Mouse (Mus musculus): ENCODE measurements around the gene Fmo1. TPM values are rescaled to one million over a fixed set of nuclear protein-coding genes. Genes with fewer than 3 reads are reported as not detected.

The Fmo1 gene
- polyA plus RNA-seq, 1 experiment from 2014 or later = 8.2 TPM

GRCm38 (mm10) chr1:162879595-162880369 lies 13.4 kb upstream of the Fmo1 start:
- 59% methylated on average over 11 of the region's 11 CpGs for WGBS
- H3K36me3 ChIP-seq (replicated peaks) = no peaks in the 10 kb centered on the region
- no peaks in the 10 kb centered on the region for H3K27me3 ChIP-seq (ENCODE audit: poor library complexity, severe bottlenecking)

GRCm38 (mm10) chr1:162875091-162875490 lies 8.7 kb upstream of the Fmo1 start:
- H3K27me3 ChIP-seq (ENCODE audit: poor library complexity, severe bottlenecking) = no peaks in the 10 kb centered on the region
- H3K4me3 ChIP-seq = no peak overlapping the region
- no peaks in the 10 kb centered on the region for H3K36me3 ChIP-seq (replicated peaks)
- no peak for DNase-seq (ENCODE audit: extremely low spot score, low spot score)
- no peaks in the 10 kb centered on the region for H3K9me3 ChIP-seq
- H3K27ac ChIP-seq = peak overlapping the region; percentile 63; the same call in 1 of the 2 replicates
- WGBS = 68% methylated on average over 3 of the region's 3 CpGs
- H3K4me1 ChIP-seq = peaks cover 13% of the 10 kb centered on the region; the same call in 1 of the 2 replicates

More at GRCm38 (mm10) chr1:162879595-162880369, 13.4 kb upstream of the Fmo1 start:
- H3K9me3 ChIP-seq = no peaks in the 10 kb centered on the region
- H3K27ac ChIP-seq = no peak overlapping the region
- no peaks in the 10 kb centered on the region; the same call in 1 of the 2 replicates for H3K4me1 ChIP-seq
- no peak for DNase-seq (ENCODE audit: extremely low spot score, low spot score)
- H3K4me3 ChIP-seq = no peak overlapping the region

GRCm38 (mm10) chr1:162871701-162872311 lies 5.4 kb upstream of the Fmo1 start:
- 62% methylated on average over 9 of the region's 9 CpGs for WGBS
- Histone ChIP-seq H3K9me3 (no peaks in the 10 kb centered on the region), H3K36me3 (replicated peaks) (no peaks in the 10 kb centered on the region), H3K4me3 (no peak overlapping the region), H3K27ac (peak overlapping the region; percentile 75), H3K4me1 (peaks cover 13% of the 10 kb centered on the region; the same call in 1 of the 2 replicates), H3K27me3 (ENCODE audit: poor library complexity, severe bottlenecking) (no peaks in the 10 kb centered on the region)
- no peak for DNase-seq (ENCODE audit: extremely low spot score, low spot score)

GRCm38 (mm10) chr1:162870978-162871377 lies 4.6 kb upstream of the Fmo1 start:
- H3K27ac ChIP-seq = peak overlapping the region; percentile 75; the same call in 1 of the 2 replicates
- no peaks in the 10 kb centered on the region for H3K27me3 ChIP-seq (ENCODE audit: poor library complexity, severe bottlenecking)
- H3K4me1 ChIP-seq = peaks cover 13% of the 10 kb centered on the region; the same call in 1 of the 2 replicates
- no peak for DNase-seq (ENCODE audit: extremely low spot score, low spot score)
- no peaks in the 10 kb centered on the region for H3K9me3 ChIP-seq
- H3K36me3 ChIP-seq (replicated peaks) = no peaks in the 10 kb centered on the region
- WGBS = 84% methylated on average over 7 of the region's 7 CpGs
- no peak overlapping the region for H3K4me3 ChIP-seq

GRCm38 (mm10) chr1:162867396-162867795 lies 986 bp upstream of the Fmo1 start:
- no peak overlapping the region for H3K27ac ChIP-seq
- H3K36me3 ChIP-seq (replicated peaks) = no peaks in the 10 kb centered on the region
- peaks cover 21% of the 10 kb centered on the region for H3K4me1 ChIP-seq
- H3K9me3 ChIP-seq = no peaks in the 10 kb centered on the region
- WGBS = 91% methylated on average over 4 of the region's 4 CpGs
- no peak overlapping the region for H3K4me3 ChIP-seq
- H3K27me3 ChIP-seq (ENCODE audit: poor library complexity, severe bottlenecking) = no peaks in the 10 kb centered on the region
- no peak for DNase-seq (ENCODE audit: extremely low spot score, low spot score)

GRCm38 (mm10) chr1:162865493-162865830 lies 948 bp downstream of the Fmo1 start:
- WGBS = 74% methylated on average over 3 of the region's 3 CpGs
- H3K36me3 ChIP-seq (replicated peaks) = no peaks in the 10 kb centered on the region
- H3K4me3 ChIP-seq = no peak overlapping the region
- no peaks in the 10 kb centered on the region for H3K27me3 ChIP-seq (ENCODE audit: poor library complexity, severe bottlenecking)
- no peak overlapping the region for H3K27ac ChIP-seq
- no peak for DNase-seq (ENCODE audit: extremely low spot score, low spot score)
- peaks cover 14% of the 10 kb centered on the region for H3K4me1 ChIP-seq
- H3K9me3 ChIP-seq = no peaks in the 10 kb centered on the region

GRCm38 (mm10) chr1:162864816-162865492 lies 1.5 kb downstream of the Fmo1 start:
- Histone ChIP-seq H3K4me1 (peaks cover 17% of the 10 kb centered on the region), H3K9me3 (no peaks in the 10 kb centered on the region), H3K27me3 (ENCODE audit: poor library complexity, severe bottlenecking) (no peaks in the 10 kb centered on the region), H3K4me3 (no peak overlapping the region), H3K27ac (no peak overlapping the region), H3K36me3 (replicated peaks) (no peaks in the 10 kb centered on the region)
- no peak for DNase-seq (ENCODE audit: extremely low spot score, low spot score)
- 83% methylated on average over 8 of the region's 8 CpGs for WGBS

GRCm38 (mm10) chr1:162864279-162864678 lies 2.1 kb downstream of the Fmo1 start:
- no peaks in the 10 kb centered on the region for H3K36me3 ChIP-seq (replicated peaks)
- H3K27ac ChIP-seq = no peak overlapping the region
- no peak overlapping the region for H3K4me3 ChIP-seq
- H3K9me3 ChIP-seq = no peaks in the 10 kb centered on the region
- H3K4me1 ChIP-seq = peaks cover 24% of the 10 kb centered on the region
- WGBS = 89% methylated on average over 5 of the region's 5 CpGs
- H3K27me3 ChIP-seq (ENCODE audit: poor library complexity, severe bottlenecking) = no peaks in the 10 kb centered on the region
- no peak for DNase-seq (ENCODE audit: extremely low spot score, low spot score)

- DNase-seq (ENCODE audit: extremely low spot score, low spot score) = no peak
- 89% methylated on average over 3 of the region's 3 CpGs for WGBS
- Histone ChIP-seq H3K27me3 (ENCODE audit: poor library complexity, severe bottlenecking) (no peaks in the 10 kb centered on the region), H3K27ac (no peak overlapping the region), H3K4me1 (peaks cover 31% of the 10 kb centered on the region), H3K36me3 (replicated peaks) (no peaks in the 10 kb centered on the region), H3K4me3 (no peak overlapping the region), H3K9me3 (no peaks in the 10 kb centered on the region)
Measured at GRCm38 (mm10) chr1:162863579-162863978, 2.8 kb downstream of the Fmo1 start.

GRCm38 (mm10) chr1:162862328-162862727 lies 4.1 kb downstream of the Fmo1 start:
- 14% methylated on average over 1 of the region's 1 CpGs for whole genome bisulfite sequencing

GRCm38 (mm10) chr1:162859996-162860605 lies 6.3 kb downstream of the Fmo1 start:
- WGBS = 92% methylated on average over 9 of the region's 9 CpGs
- no peak overlapping the region for H3K4me3 ChIP-seq
- peak overlapping the region; percentile 68; the same call in 1 of the 2 replicates for H3K27ac ChIP-seq
- no peak for DNase-seq (ENCODE audit: extremely low spot score, low spot score)
- no peaks in the 10 kb centered on the region for H3K27me3 ChIP-seq (ENCODE audit: poor library complexity, severe bottlenecking)
- H3K36me3 ChIP-seq (replicated peaks) = no peaks in the 10 kb centered on the region
- H3K4me1 ChIP-seq = peaks cover 37% of the 10 kb centered on the region
- no peaks in the 10 kb centered on the region for H3K9me3 ChIP-seq

More at GRCm38 (mm10) chr1:162862328-162862727, 4.1 kb downstream of the Fmo1 start:
- Histone ChIP-seq H3K9me3 (no peaks in the 10 kb centered on the region), H3K36me3 (replicated peaks) (no peaks in the 10 kb centered on the region), H3K4me1 (peaks cover 37% of the 10 kb centered on the region), H3K27ac (no peak overlapping the region), H3K27me3 (ENCODE audit: poor library complexity, severe bottlenecking) (no peaks in the 10 kb centered on the region), H3K4me3 (no peak overlapping the region)
- DNase-seq (ENCODE audit: extremely low spot score, low spot score) = no peak

GRCm38 (mm10) chr1:162859545-162859976 lies 6.8 kb downstream of the Fmo1 start:
- Histone ChIP-seq H3K9me3 (no peaks in the 10 kb centered on the region), H3K27ac (peak overlapping the region; percentile 68; the same call in 1 of the 2 replicates), H3K4me1 (peaks cover 37% of the 10 kb centered on the region), H3K4me3 (no peak overlapping the region), H3K27me3 (ENCODE audit: poor library complexity, severe bottlenecking) (no peaks in the 10 kb centered on the region), H3K36me3 (replicated peaks) (no peaks in the 10 kb centered on the region)
- 36% methylated on average over 10 of the region's 10 CpGs for WGBS
- DNase-seq (ENCODE audit: extremely low spot score, low spot score) = no peak
